Mouse (Mus musculus) stomach, postnatal 0 days (tissue): ENCODE measurements around the gene Kirrel3. TPM values are rescaled to one million over a fixed set of nuclear protein-coding genes. Genes with fewer than 3 reads are reported as not detected.

Experiments
- ATAC-seq: fragments of 200-750 bp; cut with Nextera tagmentation; 2 replicates; pipeline ENCODE4 v1.8.0; 2017; ENCODE audit not compliant: low FRiP score, low TSS enrichment
- DNase-seq: peaks from one replicate; pipeline ENCODE4 v3.0.0-alpha.2; 2016; ENCODE audit warnings: low spot score
- H3K27ac ChIP-seq: fragments of 300-500 bp; sonication (generic); replicated peaks from 2 replicates; pipeline ENCODE4 v1.5.1; 2014; ENCODE audit warnings: mild to moderate bottlenecking, control low read depth
- H3K27me3 ChIP-seq: fragments of 300-500 bp; sonication (generic); 2 replicates; pipeline ENCODE4 v1.6.1; 2014; ENCODE audit warnings: low read length; ENCODE audit not compliant: control insufficient read depth, insufficient read depth
- H3K36me3 ChIP-seq: fragments of 300-500 bp; sonication (generic); 2 replicates; pipeline ENCODE4 v1.6.1; 2014; ENCODE audit warnings: low read length, mixed read lengths; ENCODE audit not compliant: control insufficient read depth, insufficient read depth
- H3K4me1 ChIP-seq: fragments of 300-500 bp; sonication (generic); replicated peaks from 2 replicates; pipeline ENCODE4 v1.6.1; 2014; ENCODE audit warnings: antibody characterized with exemption; ENCODE audit not compliant: control insufficient read depth, insufficient read depth
- H3K4me2 ChIP-seq: fragments of 300-500 bp; sonication (generic); replicated peaks from 2 replicates; pipeline ENCODE4 v1.6.1; 2014; ENCODE audit warnings: low read depth, mild to moderate bottlenecking, control low read depth, moderate library complexity
- H3K4me3 ChIP-seq: fragments of 300-500 bp; sonication (generic); 2 replicates; pipeline ENCODE4 v1.5.1; 2014; ENCODE audit warnings: low read depth, low read length, control low read depth
- H3K9ac ChIP-seq: fragments of 300-500 bp; sonication (generic); 2 replicates; pipeline ENCODE4 v1.6.1; 2014; ENCODE audit warnings: mild to moderate bottlenecking, low read length, control low read depth, mixed read lengths
- H3K9me3 ChIP-seq: fragments of 300-500 bp; sonication (generic); 2 replicates; pipeline ENCODE4 v1.6.1; 2016; ENCODE audit warnings: low read length; ENCODE audit not compliant: control insufficient read depth
- CTCF ChIP-seq: IDR thresholded peaks from 2 replicates; pipeline ENCODE4 v1.5.1; 2016; ENCODE audit warnings: antibody characterized with exemption, low read depth, mild to moderate bottlenecking, moderate library complexity
- EP300 ChIP-seq: optimal IDR thresholded peaks from 2 replicates; pipeline ENCODE3; 2016; ENCODE audit warnings: antibody characterized with exemption
- WGBS: fragments of 180-500 bp; shearing (Covaris S2); extraction: QIAGEN DNeasy Blood & Tissue Kit; methylation state at CpG from one replicate; pipeline ENCODE4 v1.1.7; 2014; 5-methylcytosine and 5-hydroxymethylcytosine counted together
- polyA plus RNA-seq: library from polyadenylated mRNA; unstranded; fragments of >200 nt; fragmentation: Nextera tagmentation; extraction: Ambion mirVana; gene quantifications from 2 replicates; pipeline ENCODE4 v1.2.1, GENCODE M21; 2015

Gene Kirrel3
- polyA plus RNA-seq, 1 experiment from 2014 or later, result 1.4 TPM

DNA sequence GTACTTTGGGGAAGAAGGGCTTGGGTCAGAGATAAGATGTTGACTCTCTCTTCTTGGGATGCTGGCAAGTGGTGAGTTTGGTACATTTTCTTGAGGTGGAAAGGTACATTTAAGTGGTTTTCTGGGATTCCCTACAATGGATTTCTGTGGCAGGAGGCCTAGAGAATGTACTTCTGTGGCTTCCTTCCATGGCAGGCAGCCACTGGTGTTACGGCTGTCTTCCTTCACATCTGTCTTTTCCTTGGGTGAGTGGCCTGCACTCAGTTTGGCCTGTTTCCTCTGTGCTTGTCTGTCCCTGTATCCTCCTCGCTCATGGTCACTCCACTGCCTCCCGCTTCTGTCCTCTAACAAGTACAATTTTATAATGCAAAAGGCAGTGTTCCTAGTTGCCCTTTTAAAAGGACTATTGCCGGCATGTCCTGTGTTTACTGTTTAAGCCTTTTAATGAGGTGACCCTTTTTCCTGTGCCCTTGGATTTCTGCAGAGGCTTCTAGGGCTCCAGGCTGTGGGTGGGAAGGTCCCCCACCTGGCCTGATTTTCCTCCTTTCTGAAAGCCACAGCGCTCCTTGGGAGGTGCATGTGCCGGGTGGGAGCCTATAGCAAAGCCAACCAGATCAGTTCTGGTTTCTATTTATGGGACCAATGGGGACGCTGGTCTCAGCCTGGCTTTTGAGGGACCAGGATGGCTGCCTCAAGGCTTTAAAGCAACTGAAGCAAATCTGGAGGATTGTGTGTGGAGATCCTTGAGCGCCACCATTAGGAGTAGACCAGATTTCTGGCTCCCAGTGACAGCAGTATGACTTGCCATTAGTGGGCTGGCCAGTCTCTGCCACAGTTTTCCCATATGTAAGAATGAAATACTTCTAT lies 491.1 kb downstream of the Kirrel3 start:
- H3K4me2 ChIP-seq, result no peak overlapping the region
- H3K9me3 ChIP-seq, result no peaks in the 10 kb centered on the region
- H3K9ac ChIP-seq, result no peak overlapping the region
- TF ChIP-seq CTCF, result no peak
- no peak for TF ChIP-seq EP300
- no peak for ATAC-seq
- DNase-seq, result no peak
- H3K27me3 ChIP-seq, result no peaks in the 10 kb centered on the region
- 61% methylated on average over 8 of the region's 8 CpGs for WGBS
- H3K4me1 ChIP-seq, result no peaks in the 10 kb centered on the region
- no peak overlapping the region for H3K4me3 ChIP-seq
- no peaks in the 10 kb centered on the region for H3K36me3 ChIP-seq
- H3K27ac ChIP-seq, result no peak overlapping the region

DNA sequence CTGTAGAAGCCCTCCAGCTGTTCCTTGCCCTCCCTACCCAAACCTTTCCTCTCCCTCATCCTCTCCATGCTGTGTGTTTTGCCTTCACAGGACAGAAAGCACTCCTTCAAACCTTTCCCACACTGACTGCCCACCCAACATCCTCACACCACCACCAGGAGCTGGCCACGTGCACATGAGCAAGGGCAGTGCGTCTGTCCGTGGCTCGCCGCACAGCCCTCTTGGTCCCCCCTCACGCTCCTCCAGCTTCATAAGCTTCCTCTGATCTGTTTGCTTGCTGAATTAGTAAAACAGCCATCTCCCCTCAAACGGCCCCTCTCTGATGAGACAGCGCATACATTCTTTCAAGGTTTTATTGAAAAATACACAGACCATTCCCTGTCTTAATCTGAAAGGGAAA lies 492.0 kb downstream of the Kirrel3 start:
- ATAC-seq, result no peak
- H3K9me3 ChIP-seq, result no peaks in the 10 kb centered on the region
- no peak overlapping the region for H3K9ac ChIP-seq
- H3K27ac ChIP-seq, result no peak overlapping the region
- no peak overlapping the region for H3K4me2 ChIP-seq
- TF ChIP-seq CTCF, result no peak
- no peak for TF ChIP-seq EP300
- H3K36me3 ChIP-seq, result no peaks in the 10 kb centered on the region
- WGBS, result 43% methylated on average over 8 of the region's 8 CpGs
- no peaks in the 10 kb centered on the region for H3K27me3 ChIP-seq
- no peak overlapping the region for H3K4me3 ChIP-seq
- no peaks in the 10 kb centered on the region for H3K4me1 ChIP-seq
- no peak for DNase-seq

DNA sequence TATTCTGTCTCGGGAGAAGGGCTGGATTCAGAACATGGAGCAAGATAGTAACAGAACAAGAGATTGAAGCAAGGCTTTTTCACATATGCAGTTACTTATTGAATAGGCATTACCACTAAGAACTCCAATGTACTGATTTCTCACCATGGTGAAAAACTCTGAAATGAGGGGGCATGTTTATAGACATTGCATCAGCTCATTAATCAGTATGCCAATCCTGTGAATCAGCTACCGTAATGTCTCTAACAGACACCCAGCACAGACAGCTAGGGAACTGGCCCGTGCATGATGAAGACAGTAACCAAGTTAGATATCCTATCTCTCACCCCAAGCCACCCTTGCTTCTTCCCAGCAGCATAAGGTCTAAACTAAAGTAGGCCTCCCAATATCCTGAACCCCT lies 492.5 kb downstream of the Kirrel3 start:
- WGBS, result 60% methylated on average over 3 of the region's 3 CpGs
- ATAC-seq, result no peak
- H3K27me3 ChIP-seq, result no peaks in the 10 kb centered on the region

DNA sequence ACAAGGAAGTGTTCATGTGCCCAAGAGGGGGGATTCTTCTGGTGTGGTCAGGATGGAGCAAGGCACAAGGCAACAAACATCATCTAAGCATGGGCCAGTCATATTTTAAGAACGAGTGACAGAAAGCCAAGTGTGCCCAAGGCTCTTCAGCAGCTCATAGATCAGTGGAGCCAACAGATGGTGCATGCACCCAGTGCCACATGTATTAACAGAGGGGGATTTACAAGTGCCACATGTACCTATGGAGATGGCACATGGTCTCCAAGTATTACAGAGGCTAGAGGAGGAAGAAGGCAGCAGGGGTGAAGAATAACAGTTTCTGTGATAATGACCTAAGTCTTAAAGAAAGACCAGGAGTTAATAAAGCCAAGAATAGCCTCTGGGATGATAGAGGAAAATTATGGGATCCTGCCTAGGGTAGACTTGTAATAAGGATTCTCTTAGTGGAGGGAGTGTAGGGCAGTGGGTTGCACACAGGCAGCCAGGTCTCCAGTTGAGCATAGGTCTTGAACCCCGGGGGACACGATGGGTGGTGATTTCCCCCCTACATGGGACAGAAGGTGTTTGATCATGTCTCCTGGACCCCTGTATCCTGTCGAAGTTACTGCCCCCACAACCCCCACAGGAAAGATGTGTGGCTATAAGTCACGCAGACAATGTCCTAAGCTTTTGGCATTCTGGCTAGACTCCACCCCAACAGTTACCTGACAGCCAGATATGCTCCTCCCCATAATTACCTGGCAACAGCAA lies 495.0 kb downstream of the Kirrel3 start:
- H3K4me2 ChIP-seq, result no peak overlapping the region
- H3K4me3 ChIP-seq, result no peak overlapping the region
- no peak overlapping the region for H3K27ac ChIP-seq
- TF ChIP-seq CTCF, result no peak
- no peak for TF ChIP-seq EP300
- 83% methylated on average over 5 of the region's 5 CpGs for WGBS
- no peak for DNase-seq
- H3K9me3 ChIP-seq, result no peaks in the 10 kb centered on the region
- no peaks in the 10 kb centered on the region for H3K27me3 ChIP-seq
- no peak for ATAC-seq
- no peaks in the 10 kb centered on the region for H3K36me3 ChIP-seq
- H3K4me1 ChIP-seq, result no peaks in the 10 kb centered on the region
- no peak overlapping the region for H3K9ac ChIP-seq

More for the DNA sequence above, 492.5 kb downstream of the Kirrel3 start:
- TF ChIP-seq EP300 (no peak), CTCF (no peak)
- no peak overlapping the region for H3K9ac ChIP-seq
- H3K4me3 ChIP-seq, result no peak overlapping the region
- H3K9me3 ChIP-seq, result no peaks in the 10 kb centered on the region
- H3K4me2 ChIP-seq, result no peak overlapping the region
- DNase-seq, result no peak
- no peak overlapping the region for H3K27ac ChIP-seq
- no peaks in the 10 kb centered on the region for H3K36me3 ChIP-seq
- no peaks in the 10 kb centered on the region for H3K4me1 ChIP-seq

DNA sequence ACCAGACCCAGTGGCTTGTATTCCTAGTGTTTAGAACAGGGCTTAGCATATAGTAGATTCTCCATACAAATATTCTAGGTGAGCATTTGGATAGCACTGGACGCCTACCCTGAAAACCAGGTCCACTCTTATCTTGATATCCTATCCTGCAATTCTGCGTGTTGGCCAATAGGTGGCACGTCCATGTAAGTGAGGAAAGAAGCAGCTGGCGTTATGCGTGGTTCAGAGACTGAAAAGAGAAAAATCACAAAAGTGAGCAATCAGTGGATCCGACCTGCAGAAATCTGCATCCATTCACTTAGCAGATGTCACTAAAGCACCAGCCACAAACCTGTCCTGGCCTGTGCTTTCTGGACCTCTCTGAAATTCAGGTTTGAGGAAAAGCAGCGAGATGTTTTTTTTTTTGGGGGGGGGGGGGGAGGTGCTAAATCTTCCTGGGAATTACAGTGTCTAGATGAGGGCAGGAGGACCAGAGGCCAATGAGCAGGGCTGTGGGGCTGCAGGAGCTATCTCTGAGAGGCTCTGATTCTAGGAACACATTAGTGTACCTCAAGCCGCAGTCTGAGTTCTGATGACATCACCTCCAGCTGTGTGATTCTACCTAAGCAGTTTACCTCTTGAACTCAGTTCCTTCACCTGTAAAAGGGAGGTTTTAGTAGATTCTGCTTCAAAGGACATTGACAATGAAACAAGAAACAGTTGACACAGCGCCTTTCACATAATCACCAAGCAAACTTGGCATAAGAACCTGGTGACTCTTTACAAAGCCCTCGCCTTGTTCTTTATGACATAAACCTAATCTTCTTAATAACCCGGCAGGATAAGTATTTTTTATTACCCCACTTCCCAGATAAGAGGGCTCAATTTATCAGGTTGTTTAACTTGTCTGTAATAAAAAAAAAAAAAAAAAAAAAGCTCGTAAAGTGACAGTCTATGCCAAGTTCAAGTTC lies 498.1 kb downstream of the Kirrel3 start:
- WGBS, result 22% methylated on average over 12 of the region's 12 CpGs
- Histone ChIP-seq H3K4me3 (no peak overlapping the region), H3K4me2 (no peak overlapping the region), H3K9me3 (no peaks in the 10 kb centered on the region), H3K9ac (no peak overlapping the region), H3K36me3 (no peaks in the 10 kb centered on the region), H3K27me3 (no peaks in the 10 kb centered on the region), H3K27ac (no peak overlapping the region), H3K4me1 (no peaks in the 10 kb centered on the region)
- TF ChIP-seq CTCF, result peak; percentile 89
- no peak for TF ChIP-seq EP300
- no peak for DNase-seq
- ATAC-seq, result no peak
